Mouse (Mus musculus) cortical plate, adult 2 months (tissue): ENCODE measurements around the gene Hist1h4n. TPM values are rescaled to one million over a fixed set of nuclear protein-coding genes. Genes with fewer than 3 reads are reported as not detected.
"Not testable (repeated sequence)": the region's sequence is repeated elsewhere in the genome, so short reads cannot be mapped to it uniquely, and the experiment has no call there.

Source experiments
- H3K27ac ChIP-seq: fragments of 200-500 bp; 2 replicates; pipeline ENCODE4 v1.5.1; 2012; ENCODE audit warnings: low read length, control low read depth, inconsistent platforms; ENCODE audit not compliant: insufficient read depth
- H3K4me1 ChIP-seq: fragments of 200-500 bp; 2 replicates; pipeline ENCODE4 v1.6.1; 2011; ENCODE audit warnings: low read length; ENCODE audit not compliant: control insufficient read depth, insufficient read depth
- H3K4me3 ChIP-seq: fragments of 200-500 bp; 2 replicates; pipeline ENCODE4 v1.5.1; 2011; ENCODE audit warnings: mild to moderate bottlenecking, low read length, control low read depth; ENCODE audit not compliant: insufficient read depth
- CTCF ChIP-seq: fragments of 200-500 bp; IDR thresholded peaks from 2 replicates; pipeline ENCODE4 v1.5.1; 2011; ENCODE audit warnings: mild to moderate bottlenecking, control low read depth, low read length; ENCODE audit not compliant: insufficient read depth; ENCODE audit errors: extremely low read depth
- POLR2A ChIP-seq: fragments of 200-500 bp; IDR thresholded peaks from 2 replicates; pipeline ENCODE4 v1.6.1; 2011; ENCODE audit warnings: mild to moderate bottlenecking, low read length, control low read depth; ENCODE audit not compliant: insufficient read depth; ENCODE audit errors: extremely low read depth
- polyA plus RNA-seq: library from polyadenylated mRNA; depleted of rRNA; stranded (reverse); fragments of >200 nt; gene quantifications from 2 replicates; pipeline ENCODE4 v1.2.3, GENCODE M21; 2012; rRNA removed

The Hist1h4n gene
- polyA plus RNA-seq, result 11.0 and 23.0 TPM in 2 replicates

DNA sequence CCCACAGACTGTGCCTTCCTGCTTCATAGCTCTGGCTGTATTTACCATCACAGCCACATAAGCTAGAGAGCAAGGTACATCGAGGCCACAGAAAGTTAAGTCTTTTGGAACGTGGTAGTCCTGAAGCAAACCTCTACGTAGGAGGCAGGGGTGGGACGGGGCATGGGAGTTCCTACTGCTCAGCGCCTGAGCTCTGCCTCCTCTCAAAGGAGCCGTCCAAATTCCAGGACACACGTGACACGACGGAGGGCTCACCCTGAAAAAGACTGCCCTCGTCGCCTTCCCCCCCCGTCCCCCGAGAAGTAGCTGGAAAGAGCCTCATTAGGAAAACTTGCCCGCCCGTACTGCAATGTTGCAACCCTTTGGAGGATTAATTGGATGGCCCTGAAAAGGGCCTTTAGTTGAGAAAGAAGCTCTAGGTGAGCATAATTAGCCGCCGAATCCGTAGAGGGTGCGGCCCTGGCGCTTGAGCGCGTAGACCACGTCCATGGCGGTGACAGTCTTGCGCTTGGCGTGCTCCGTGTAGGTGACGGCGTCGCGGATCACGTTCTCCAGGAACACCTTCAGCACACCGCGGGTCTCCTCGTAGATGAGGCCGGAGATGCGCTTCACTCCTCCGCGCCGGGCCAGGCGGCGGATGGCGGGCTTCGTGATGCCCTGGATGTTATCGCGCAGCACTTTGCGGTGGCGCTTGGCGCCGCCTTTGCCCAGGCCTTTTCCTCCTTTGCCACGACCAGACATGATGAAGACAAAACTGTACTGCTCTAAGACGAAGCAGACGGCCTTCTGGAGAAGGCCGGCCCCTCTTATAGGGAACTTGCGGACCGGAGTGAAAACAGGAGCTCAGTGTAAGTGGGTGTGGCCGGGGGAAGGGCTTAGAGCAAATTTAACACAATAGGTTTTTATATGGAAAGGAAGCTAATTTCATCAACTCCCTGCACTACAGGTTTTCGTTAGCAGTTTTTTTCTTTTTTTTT lies at the start of gene Hist1h4n:
Hist1h4n (minus strand) TSS at position 779 of the 977 bp plus-strand sequence.
- H3K4me1 ChIP-seq, H3K27ac ChIP-seq: not testable (repeated sequence)
- peak; percentile 62 for TF ChIP-seq POLR2A
- peak within 1 kb of the TSS; percentile 31; the same call in 1 of the 2 replicates for H3K4me3 ChIP-seq

DNA sequence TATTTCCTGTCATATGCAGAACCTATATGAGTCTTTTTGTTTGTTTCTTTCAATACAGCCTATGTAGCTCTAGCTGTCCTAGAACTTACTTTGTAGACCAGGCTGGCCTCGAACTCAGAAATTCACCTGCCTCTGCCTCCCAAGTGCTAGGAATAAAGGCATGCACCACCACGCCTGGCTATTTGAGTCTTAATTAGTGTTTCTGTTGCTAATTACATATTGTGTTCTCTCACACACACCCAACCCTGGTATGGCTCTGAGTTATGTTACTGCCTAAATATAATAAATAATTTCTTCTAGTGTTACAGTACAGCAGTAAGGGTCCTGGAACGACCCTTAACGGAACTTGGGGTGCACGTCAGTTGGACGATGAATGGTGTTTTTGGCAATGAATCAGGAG lies 48.7 kb upstream of the Hist1h4n start:
- H3K4me3 ChIP-seq, result no peak overlapping the region
- TF ChIP-seq CTCF (no peak), POLR2A (no peak)
- no peak overlapping the region for H3K27ac ChIP-seq
- no peaks in the 10 kb centered on the region for H3K4me1 ChIP-seq

DNA sequence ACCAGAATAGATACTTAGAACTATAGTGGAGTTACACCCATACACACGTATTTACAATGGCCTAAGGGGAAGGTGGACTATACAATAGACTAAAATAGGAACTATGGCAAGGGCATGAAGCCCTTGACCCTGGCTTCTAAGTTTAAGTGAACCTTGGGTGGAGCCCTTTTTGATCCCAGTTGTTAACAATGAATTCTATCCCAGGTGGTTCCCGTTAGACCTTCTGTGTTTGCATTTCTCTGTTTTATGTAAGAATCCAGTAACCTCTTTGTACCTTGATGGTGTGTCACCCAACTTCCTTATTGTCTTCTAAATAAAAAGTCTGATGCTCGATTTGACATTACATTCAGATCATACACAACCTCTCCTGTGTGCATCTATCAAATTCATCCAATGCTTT lies 33.5 kb upstream of the Hist1h4n start:
- H3K4me1 ChIP-seq, H3K27ac ChIP-seq, H3K4me3 ChIP-seq: not testable (repeated sequence)

DNA sequence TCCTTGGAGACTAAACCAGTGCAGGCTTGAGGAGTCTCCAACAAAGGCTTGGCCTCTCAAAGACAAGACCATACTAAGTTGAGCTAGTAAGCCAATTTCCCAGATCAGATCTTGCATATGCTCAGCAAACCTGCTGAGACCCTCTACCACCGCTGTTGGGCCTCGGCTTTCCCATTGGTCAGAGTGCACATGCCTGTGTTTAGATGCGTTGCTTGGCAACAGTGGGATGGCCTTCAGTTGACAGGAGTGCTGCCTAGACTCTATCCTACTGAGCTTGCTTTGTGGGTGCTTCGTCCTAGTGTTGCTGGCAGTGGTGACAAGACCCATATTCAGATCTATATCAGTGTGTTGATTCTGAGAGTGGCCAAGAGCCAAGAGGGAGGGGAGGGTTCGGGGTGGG lies 29.6 kb upstream of the Hist1h4n start:
- Histone ChIP-seq H3K4me3 (no peak overlapping the region), H3K27ac (no peak overlapping the region), H3K4me1 (no peaks in the 10 kb centered on the region)
- TF ChIP-seq POLR2A, result no peak
- no peak for TF ChIP-seq CTCF

DNA sequence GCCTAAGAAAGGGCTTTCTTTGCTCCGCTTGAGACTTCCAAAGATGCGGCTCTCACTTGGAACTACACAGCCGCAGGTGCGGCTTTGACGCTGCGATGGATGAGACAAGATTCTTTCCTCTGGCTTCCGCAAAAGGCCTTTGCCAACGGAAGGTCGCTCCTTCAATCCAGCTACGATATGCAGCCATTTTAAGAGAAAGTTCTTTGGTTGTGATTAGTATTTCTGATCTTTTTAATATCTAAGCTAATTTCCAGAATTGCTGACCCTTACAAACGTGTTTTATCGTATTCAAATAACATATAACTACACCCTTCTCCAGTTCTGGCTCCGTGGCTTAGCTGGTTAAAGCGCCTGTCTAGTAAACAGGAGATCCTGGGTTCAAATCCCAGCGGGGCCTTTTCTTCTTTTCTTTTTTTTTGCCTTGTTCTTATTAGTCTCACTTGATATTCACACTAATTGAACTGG lies 23.7 kb upstream of the Hist1h4n start:
- H3K4me1 ChIP-seq, result no peaks in the 10 kb centered on the region
- no peak for TF ChIP-seq POLR2A
- TF ChIP-seq CTCF, result no peak
- peak overlapping the region; percentile 72 for H3K4me3 ChIP-seq
- no peak overlapping the region for H3K27ac ChIP-seq

DNA sequence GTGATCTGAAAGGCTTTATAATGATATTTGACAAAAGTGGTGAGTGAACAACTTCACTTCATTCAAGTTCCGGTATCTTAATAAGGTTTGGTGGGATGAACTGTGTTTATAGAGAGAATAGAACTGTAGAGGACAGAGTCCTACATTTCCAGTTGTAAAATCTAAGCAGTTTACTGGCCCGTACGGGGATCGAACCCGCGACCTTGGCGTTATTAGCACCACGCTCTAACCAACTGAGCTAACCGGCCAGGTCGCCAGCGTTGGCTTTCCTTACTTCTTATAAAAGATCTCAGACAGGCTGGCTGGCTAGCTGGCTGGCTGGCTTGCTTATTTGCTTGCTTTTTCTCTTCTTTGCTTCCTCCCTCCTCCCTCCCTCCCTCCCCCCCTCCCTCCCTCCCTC lies 23.1 kb upstream of the Hist1h4n start:
- H3K27ac ChIP-seq, result no peak overlapping the region
- TF ChIP-seq POLR2A (no peak), CTCF (no peak)
- H3K4me3 ChIP-seq, result peak overlapping the region; percentile 72
- H3K4me1 ChIP-seq, result no peaks in the 10 kb centered on the region

DNA sequence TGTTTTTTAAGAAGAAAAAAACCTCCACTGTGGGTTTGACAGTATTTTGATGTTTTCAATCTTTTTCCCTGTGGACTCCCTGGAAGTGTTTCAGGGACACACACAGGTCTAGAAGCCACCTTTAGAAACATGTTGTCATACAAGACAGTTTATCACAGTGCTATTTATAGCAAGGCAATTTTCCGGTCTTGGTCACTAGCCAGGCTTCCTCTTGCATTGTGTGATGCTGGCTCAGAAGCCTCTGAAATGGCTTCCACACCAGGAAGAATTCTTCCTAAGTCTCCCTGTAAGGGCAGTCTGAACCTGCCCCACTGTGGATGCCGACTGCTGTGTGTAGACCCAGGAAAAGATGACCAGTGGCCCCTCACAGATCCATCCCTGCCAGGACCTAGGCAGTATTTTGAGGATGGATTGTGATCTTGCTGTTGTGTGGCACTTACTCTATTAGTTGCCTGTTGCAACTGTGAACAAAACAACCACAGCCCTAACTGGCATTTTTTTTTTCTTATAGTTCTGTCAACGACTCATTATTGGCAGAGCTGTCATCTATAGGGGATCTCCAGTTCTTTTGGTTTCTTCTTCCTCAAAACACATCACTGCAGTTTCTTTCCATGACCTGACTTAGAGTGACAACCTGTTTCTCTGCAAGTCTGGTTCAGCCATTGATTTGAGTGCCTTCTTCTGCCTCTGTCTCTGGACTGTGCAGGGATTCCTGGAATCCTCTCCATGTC lies 20.4 kb upstream of the Hist1h4n start:
- no peak overlapping the region for H3K27ac ChIP-seq
- H3K4me1 ChIP-seq, result no peaks in the 10 kb centered on the region
- TF ChIP-seq CTCF (no peak), POLR2A (no peak)
- H3K4me3 ChIP-seq, result no peak overlapping the region

DNA sequence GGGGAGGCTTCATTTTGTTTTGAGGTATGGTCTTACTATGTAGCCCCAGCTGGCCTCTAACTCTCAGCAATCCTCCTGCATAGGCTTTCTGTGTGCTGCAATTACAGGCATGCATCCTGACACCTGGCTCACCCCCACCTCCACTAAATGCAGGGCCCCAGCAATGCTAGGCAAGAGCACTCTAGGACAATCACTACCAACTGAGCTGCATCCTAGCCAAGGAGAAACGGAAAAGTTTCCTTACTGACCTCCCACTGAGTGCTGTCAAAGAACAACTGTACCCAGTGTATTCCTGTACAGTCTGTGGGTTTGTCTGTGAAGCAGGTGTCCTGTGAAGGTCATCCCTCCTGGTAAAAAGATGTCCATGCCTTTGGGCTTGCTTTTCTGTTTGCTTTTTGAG lies 18.7 kb upstream of the Hist1h4n start:
- not testable (repeated sequence) for H3K4me1 ChIP-seq, H3K4me3 ChIP-seq, H3K27ac ChIP-seq

DNA sequence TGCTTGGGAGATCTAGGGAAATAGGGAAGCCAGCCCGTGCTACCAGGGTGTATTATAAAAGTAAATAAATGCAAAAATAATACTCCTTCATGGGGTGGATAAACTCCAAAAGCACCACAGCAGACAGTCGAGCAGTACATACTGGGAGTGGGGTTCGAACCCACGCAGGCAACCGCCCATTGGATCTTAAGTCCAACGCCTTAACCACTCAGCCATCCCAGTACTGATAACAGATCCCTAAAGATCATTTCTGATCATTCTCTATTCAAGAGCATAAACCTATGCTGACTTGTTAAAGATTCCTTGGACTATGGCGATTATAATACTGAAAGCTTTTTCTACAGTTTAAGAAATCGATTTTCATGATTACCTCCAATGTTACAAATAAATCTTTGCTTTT lies 15.9 kb upstream of the Hist1h4n start:
- Histone ChIP-seq H3K27ac (no peak overlapping the region), H3K4me1 (no peaks in the 10 kb centered on the region), H3K4me3 (no peak overlapping the region)
- TF ChIP-seq POLR2A (no peak), CTCF (no peak)

DNA sequence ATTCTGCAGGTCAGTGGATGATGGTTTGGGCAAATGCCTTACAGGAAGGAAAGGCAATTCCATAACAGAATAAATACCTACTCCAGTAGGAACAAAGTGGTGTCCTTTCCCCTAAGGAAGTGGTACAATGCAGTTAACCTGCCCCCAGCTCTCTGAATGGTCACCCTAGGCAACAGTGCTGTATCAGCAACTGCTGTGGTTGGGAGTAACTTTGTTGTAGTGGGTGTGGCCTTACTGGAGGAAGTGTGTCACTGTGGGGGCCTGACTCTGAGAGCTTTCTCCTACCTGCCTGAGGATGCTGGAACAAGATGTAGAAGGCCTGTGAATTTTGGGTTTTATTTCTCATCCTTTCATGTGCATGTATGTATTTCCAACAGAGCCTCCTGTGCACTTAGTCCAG lies 14.4 kb upstream of the Hist1h4n start:
- H3K4me3 ChIP-seq, H3K4me1 ChIP-seq, H3K27ac ChIP-seq: not testable (repeated sequence)

DNA sequence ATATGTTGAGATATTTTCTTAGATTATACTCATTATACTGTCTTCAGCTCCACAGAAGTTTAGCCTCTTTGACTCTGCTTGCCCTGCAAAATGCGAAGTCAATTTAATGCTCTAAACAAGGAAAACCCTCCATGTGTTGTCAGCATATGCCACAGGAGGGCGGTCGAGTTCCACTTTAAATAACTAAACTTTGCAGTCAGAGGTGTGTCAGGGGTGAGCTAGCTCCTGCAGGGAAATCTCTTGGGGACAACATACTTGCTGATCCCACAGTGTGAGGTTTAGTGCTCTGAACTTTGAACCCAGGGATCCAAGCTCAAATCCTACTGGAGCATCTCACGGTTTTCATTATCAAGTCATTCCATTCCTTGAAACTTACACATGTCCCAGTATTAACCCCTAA lies 8.5 kb upstream of the Hist1h4n start:
- H3K27ac ChIP-seq, H3K4me1 ChIP-seq, H3K4me3 ChIP-seq: not testable (repeated sequence)

DNA sequence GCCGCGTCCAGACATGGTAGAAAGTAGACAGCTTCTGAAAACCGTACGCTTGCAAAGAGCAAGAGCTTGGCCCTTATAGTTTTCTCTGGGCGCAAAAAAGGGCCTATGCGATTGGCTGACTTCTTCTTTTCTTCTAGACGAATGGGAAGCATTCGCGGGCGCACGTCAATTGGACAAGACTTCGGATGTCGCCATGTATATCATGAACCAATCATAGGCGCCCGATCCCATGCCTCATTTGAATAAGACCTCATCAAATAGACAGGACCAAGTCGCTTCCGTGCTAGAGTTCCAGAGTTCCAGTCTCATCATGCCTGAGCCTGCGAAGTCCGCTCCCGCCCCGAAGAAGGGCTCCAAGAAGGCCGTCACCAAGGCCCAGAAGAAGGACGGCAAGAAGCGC lies 1.5 kb upstream of the Hist1h4n start, which contains the start of the genes Hist1h2ap and Hist1h2br:
Hist1h2ap (minus strand) TSS at position 47 of the 400 bp plus-strand sequence.
Hist1h2br (plus strand) TSS at position 283 of the 400 bp plus-strand sequence.
- not testable (repeated sequence) for H3K4me3 ChIP-seq, H3K27ac ChIP-seq, H3K4me1 ChIP-seq
